Mouse (Mus musculus): ENCODE data around the gene Tor2a. TPM values are rescaled to one million over a fixed set of nuclear protein-coding genes. Genes with fewer than 3 reads are reported as not detected.

Tor2a gene
- polyA plus RNA-seq, 1 experiment = 35.7 TPM

- no peaks in the 10 kb centered on the region for H3K79me3 ChIP-seq (ENCODE audit: low read depth)
- H3K36me3 ChIP-seq (ENCODE audit: control insufficient read depth, insufficient read depth) = no peaks in the 10 kb centered on the region
- TF ChIP-seq USF1 (IDR thresholded peaks at IDR 0.05; ENCODE audit: low read depth) (no peak), MAX (IDR thresholded peaks at IDR 0.05) (no peak), MYOD1 (IDR thresholded peaks at IDR 0.05; ENCODE audit: control insufficient read depth, insufficient read length, low read depth) (no peak), FOSL1 (IDR thresholded peaks at IDR 0.05; ENCODE audit: insufficient read depth, low read length, poor library complexity, severe bottlenecking) (no peak), CTCF (IDR thresholded peaks at IDR 0.05; ENCODE audit: control insufficient read depth, insufficient read depth, insufficient read length) (no peak), CEBPB (IDR thresholded peaks at IDR 0.05; ENCODE audit: low read depth) (no peak), MYOG (IDR thresholded peaks at IDR 0.05; ENCODE audit: control insufficient read depth, extremely low read depth, insufficient read length) (no peak)
- no peak overlapping the region for H3K4me3 ChIP-seq (ENCODE audit: insufficient read depth, poor library complexity, severe bottlenecking)
- no peak overlapping the region for H3ac ChIP-seq (ENCODE audit: control insufficient read depth, insufficient read length, low read depth)
- no peaks in the 10 kb centered on the region for H3K27me3 ChIP-seq (ENCODE audit: control insufficient read depth, insufficient read depth, insufficient read length)
- H3K79me2 ChIP-seq (ENCODE audit: control insufficient read depth, insufficient read depth) = no peaks in the 10 kb centered on the region
Measured at GRCm38 (mm10) chr2:32732695-32733094, 24.3 kb upstream of the Tor2a start.

- H3K79me3 ChIP-seq (ENCODE audit: low read depth) = no peaks in the 10 kb centered on the region
- H3K79me2 ChIP-seq (ENCODE audit: control insufficient read depth, insufficient read depth) = no peaks in the 10 kb centered on the region
- TF ChIP-seq MAX (IDR thresholded peaks at IDR 0.05) (no peak), CTCF (IDR thresholded peaks at IDR 0.05; ENCODE audit: control insufficient read depth, insufficient read depth, insufficient read length) (no peak), USF1 (IDR thresholded peaks at IDR 0.05; ENCODE audit: low read depth) (no peak), MYOG (IDR thresholded peaks at IDR 0.05; ENCODE audit: control insufficient read depth, extremely low read depth, insufficient read length) (no peak), FOSL1 (IDR thresholded peaks at IDR 0.05; ENCODE audit: insufficient read depth, low read length, poor library complexity, severe bottlenecking) (no peak), MYOD1 (IDR thresholded peaks at IDR 0.05; ENCODE audit: control insufficient read depth, insufficient read length, low read depth) (no peak), CEBPB (IDR thresholded peaks at IDR 0.05; ENCODE audit: low read depth) (no peak)
- no peaks in the 10 kb centered on the region for H3K27me3 ChIP-seq (ENCODE audit: control insufficient read depth, insufficient read depth, insufficient read length)
- no peaks in the 10 kb centered on the region for H3K36me3 ChIP-seq (ENCODE audit: control insufficient read depth, insufficient read depth)
- H3K4me3 ChIP-seq (ENCODE audit: insufficient read depth, poor library complexity, severe bottlenecking) = no peak overlapping the region
- no peak overlapping the region for H3ac ChIP-seq (ENCODE audit: control insufficient read depth, insufficient read length, low read depth)
Measured at GRCm38 (mm10) chr2:32734480-32734879, 22.6 kb upstream of the Tor2a start.

GRCm38 (mm10) chr2:32734933-32735332, 22.1 kb upstream of the Tor2a start:
- Histone ChIP-seq H3K4me3 (ENCODE audit: insufficient read depth, poor library complexity, severe bottlenecking) (no peak overlapping the region), H3K36me3 (ENCODE audit: control insufficient read depth, insufficient read depth) (no peaks in the 10 kb centered on the region), H3ac (ENCODE audit: control insufficient read depth, insufficient read length, low read depth) (no peak overlapping the region), H3K79me3 (ENCODE audit: low read depth) (no peaks in the 10 kb centered on the region), H3K27me3 (ENCODE audit: control insufficient read depth, insufficient read depth, insufficient read length) (no peaks in the 10 kb centered on the region), H3K79me2 (ENCODE audit: control insufficient read depth, insufficient read depth) (no peaks in the 10 kb centered on the region)
- TF ChIP-seq CEBPB (IDR thresholded peaks at IDR 0.05; ENCODE audit: low read depth) (no peak), FOSL1 (IDR thresholded peaks at IDR 0.05; ENCODE audit: insufficient read depth, low read length, poor library complexity, severe bottlenecking) (no peak)

GRCm38 (mm10) chr2:32736306-32736829, 20.7 kb upstream of the Tor2a start:
- Histone ChIP-seq H3K27me3 (ENCODE audit: control insufficient read depth, insufficient read depth, insufficient read length) (peaks cover 11% of the 10 kb centered on the region), H3ac (ENCODE audit: control insufficient read depth, insufficient read length, low read depth) (no peak overlapping the region), H3K36me3 (ENCODE audit: control insufficient read depth, insufficient read depth) (no peaks in the 10 kb centered on the region), H3K79me2 (ENCODE audit: control insufficient read depth, insufficient read depth) (no peaks in the 10 kb centered on the region), H3K79me3 (ENCODE audit: low read depth) (no peaks in the 10 kb centered on the region), H3K4me3 (ENCODE audit: insufficient read depth, poor library complexity, severe bottlenecking) (no peak overlapping the region)
- TF ChIP-seq USF1 (IDR thresholded peaks at IDR 0.05; ENCODE audit: low read depth) (no peak), CEBPB (IDR thresholded peaks at IDR 0.05; ENCODE audit: low read depth) (no peak), CTCF (IDR thresholded peaks at IDR 0.05; ENCODE audit: control insufficient read depth, insufficient read depth, insufficient read length) (no peak), MYOD1 (IDR thresholded peaks at IDR 0.05; ENCODE audit: control insufficient read depth, insufficient read length, low read depth) (no peak), MAX (IDR thresholded peaks at IDR 0.05) (no peak), MYOG (IDR thresholded peaks at IDR 0.05; ENCODE audit: control insufficient read depth, extremely low read depth, insufficient read length) (no peak), FOSL1 (IDR thresholded peaks at IDR 0.05; ENCODE audit: insufficient read depth, low read length, poor library complexity, severe bottlenecking) (no peak)

- no peak overlapping the region for H3K4me3 ChIP-seq (ENCODE audit: insufficient read depth, poor library complexity, severe bottlenecking)
- H3K79me2 ChIP-seq (ENCODE audit: control insufficient read depth, insufficient read depth) = no peaks in the 10 kb centered on the region
- no peak overlapping the region for H3ac ChIP-seq (ENCODE audit: control insufficient read depth, insufficient read length, low read depth)
- H3K27me3 ChIP-seq (ENCODE audit: control insufficient read depth, insufficient read depth, insufficient read length) = peaks cover 18% of the 10 kb centered on the region
- no peaks in the 10 kb centered on the region for H3K36me3 ChIP-seq (ENCODE audit: control insufficient read depth, insufficient read depth)
- H3K79me3 ChIP-seq (ENCODE audit: low read depth) = no peaks in the 10 kb centered on the region
- no peak for TF ChIP-seq MYOG (IDR thresholded peaks at IDR 0.05; ENCODE audit: control insufficient read depth, extremely low read depth, insufficient read length)
- no peak for TF ChIP-seq FOSL1 (IDR thresholded peaks at IDR 0.05; ENCODE audit: insufficient read depth, low read length, poor library complexity, severe bottlenecking)
- no peak for TF ChIP-seq MAX (IDR thresholded peaks at IDR 0.05)
- TF ChIP-seq MYOD1 (IDR thresholded peaks at IDR 0.05; ENCODE audit: control insufficient read depth, insufficient read length, low read depth) = no peak
- TF ChIP-seq CTCF (IDR thresholded peaks at IDR 0.05; ENCODE audit: control insufficient read depth, insufficient read depth, insufficient read length) = no peak
- TF ChIP-seq USF1 (IDR thresholded peaks at IDR 0.05; ENCODE audit: low read depth) = no peak
- TF ChIP-seq CEBPB (IDR thresholded peaks at IDR 0.05; ENCODE audit: low read depth) = no peak
Measured at GRCm38 (mm10) chr2:32737008-32737407, 20.0 kb upstream of the Tor2a start.

GRCm38 (mm10) chr2:32739311-32739710, 17.7 kb upstream of the Tor2a start:
- no peaks in the 10 kb centered on the region for H3K79me2 ChIP-seq (ENCODE audit: control insufficient read depth, insufficient read depth)
- H3K27me3 ChIP-seq (ENCODE audit: control insufficient read depth, insufficient read depth, insufficient read length) = peaks cover 38% of the 10 kb centered on the region

More at GRCm38 (mm10) chr2:32739311-32739710, 17.7 kb upstream of the Tor2a start:
- TF ChIP-seq CTCF (IDR thresholded peaks at IDR 0.05; ENCODE audit: control insufficient read depth, insufficient read depth, insufficient read length) = no peak
- TF ChIP-seq MYOG (IDR thresholded peaks at IDR 0.05; ENCODE audit: control insufficient read depth, extremely low read depth, insufficient read length) = no peak
- no peak for TF ChIP-seq CEBPB (IDR thresholded peaks at IDR 0.05; ENCODE audit: low read depth)
- Histone ChIP-seq H3K4me3 (ENCODE audit: insufficient read depth, poor library complexity, severe bottlenecking) (no peak overlapping the region), H3ac (ENCODE audit: control insufficient read depth, insufficient read length, low read depth) (no peak overlapping the region), H3K79me3 (ENCODE audit: low read depth) (no peaks in the 10 kb centered on the region), H3K36me3 (ENCODE audit: control insufficient read depth, insufficient read depth) (no peaks in the 10 kb centered on the region)
